Mouse (Mus musculus) forebrain, embryonic 13.5 days (tissue): Measurements from ENCODE around the gene Vsig10l. TPM values are rescaled to one million over a fixed set of nuclear protein-coding genes. Genes with fewer than 3 reads are reported as not detected.

Source experiments
- ATAC-seq: fragments of 200-750 bp; cut with Nextera tagmentation; 2 replicates; pipeline ENCODE4 v1.8.0; 2017
- H3K27ac ChIP-seq: fragments of 300-500 bp; sonication (generic); 2 replicates; pipeline ENCODE4 v1.5.1; 2015; ENCODE audit warnings: inconsistent platforms, mild to moderate bottlenecking, moderate library complexity
- H3K27me3 ChIP-seq: fragments of 300-500 bp; sonication (generic); 2 replicates; pipeline ENCODE4 v1.6.1; 2015; ENCODE audit warnings: mild to moderate bottlenecking, inconsistent platforms
- H3K36me3 ChIP-seq: fragments of 300-500 bp; sonication (generic); 2 replicates; pipeline ENCODE4 v1.6.1; 2015; ENCODE audit warnings: mild to moderate bottlenecking, inconsistent platforms; ENCODE audit not compliant: poor library complexity, severe bottlenecking
- H3K4me1 ChIP-seq: fragments of 300-500 bp; sonication (generic); 2 replicates; pipeline ENCODE4 v1.6.1; 2015; ENCODE audit warnings: inconsistent platforms
- H3K4me2 ChIP-seq: fragments of 300-500 bp; sonication (generic); 2 replicates; pipeline ENCODE4 v1.6.1; 2015; ENCODE audit warnings: inconsistent platforms, mild to moderate bottlenecking, moderate library complexity
- H3K4me3 ChIP-seq: fragments of 300-500 bp; sonication (generic); 2 replicates; pipeline ENCODE4 v1.5.1; 2015; ENCODE audit warnings: mild to moderate bottlenecking, inconsistent platforms
- H3K9ac ChIP-seq: fragments of 300-500 bp; sonication (generic); 2 replicates; pipeline ENCODE4 v1.6.1; 2015; ENCODE audit warnings: mild to moderate bottlenecking, inconsistent platforms
- H3K9me3 ChIP-seq: fragments of 300-500 bp; sonication (generic); replicated peaks from 2 replicates; pipeline ENCODE4 v1.6.1; 2016; ENCODE audit warnings: inconsistent platforms
- WGBS: fragments of 180-500 bp; shearing (Covaris S2); methylation state at CpG from one replicate; pipeline ENCODE4 v1.1.7; 2015; 5-methylcytosine and 5-hydroxymethylcytosine counted together
- polyA plus RNA-seq: library from polyadenylated mRNA; unstranded; fragments of >200 nt; fragmentation: Nextera tagmentation; extraction: Ambion mirVana; gene quantifications from 2 replicates; pipeline ENCODE4 v1.2.1, GENCODE M21; 2015

The Vsig10l gene
- polyA plus RNA-seq, 1 experiment from 2014 or later: 4.2 TPM

- Histone ChIP-seq H3K27ac (no peak overlapping the region), H3K4me1 (peaks cover 21% of the 10 kb centered on the region), H3K4me3 (no peak overlapping the region), H3K27me3 (0 out of 2 replicates have a peak, but pooled peaks cover 2% of the 10 kb centered on the region), H3K36me3 (no peaks in the 10 kb centered on the region), H3K9me3 (no peaks in the 10 kb centered on the region), H3K9ac (no peak overlapping the region), H3K4me2 (no peak overlapping the region)
- no peak for ATAC-seq
- WGBS: 80% methylated on average over 3 of the region's 3 CpGs
Measured at GRCm38 (mm10) chr7:43441071-43441470, 21.9 kb upstream of the Vsig10l start.

GRCm38 (mm10) chr7:43442684-43443083 lies 20.3 kb upstream of the Vsig10l start:
- no peak for ATAC-seq
- H3K36me3 ChIP-seq: no peaks in the 10 kb centered on the region
- 0 out of 2 replicates have a peak overlapping the region, but pooled peaks have one; percentile 75 for H3K27ac ChIP-seq

GRCm38 (mm10) chr7:43443126-43443916 lies 19.6 kb upstream of the Vsig10l start:
- H3K36me3 ChIP-seq: no peaks in the 10 kb centered on the region
- peak overlapping the region; percentile 68 for H3K9ac ChIP-seq
- H3K27ac ChIP-seq: peak overlapping the region; percentile 75
- H3K27me3 ChIP-seq: 0 out of 2 replicates have a peak, but pooled peaks cover 2% of the 10 kb centered on the region
- peak overlapping the region; percentile 57 for H3K4me3 ChIP-seq
- peak overlapping the region; percentile 84 for H3K4me2 ChIP-seq
- no peaks in the 10 kb centered on the region for H3K9me3 ChIP-seq
- peak; percentile 86 for ATAC-seq
- 1% methylated on average over 36 of the region's 36 CpGs for WGBS
- peaks cover 21% of the 10 kb centered on the region for H3K4me1 ChIP-seq

More at GRCm38 (mm10) chr7:43442684-43443083, 20.3 kb upstream of the Vsig10l start:
- Histone ChIP-seq H3K4me2 (peak overlapping the region; percentile 84), H3K4me3 (peak overlapping the region; percentile 57), H3K9ac (peak overlapping the region; percentile 68), H3K9me3 (no peaks in the 10 kb centered on the region), H3K4me1 (peaks cover 21% of the 10 kb centered on the region), H3K27me3 (0 out of 2 replicates have a peak, but pooled peaks cover 2% of the 10 kb centered on the region)
- WGBS: 8% methylated on average over 7 of the region's 9 CpGs

GRCm38 (mm10) chr7:43443917-43444293 lies 19.0 kb upstream of the Vsig10l start, which contains the start of the genes Etfb and Gm45233:
Gene Etfb (plus strand): TSS chr7:43444083.
Gene Gm45233 (plus strand): TSS chr7:43444128.
- no peaks in the 10 kb centered on the region for H3K9me3 ChIP-seq
- WGBS: under 1% methylated on average over 27 of the region's 27 CpGs
- no peaks in the 10 kb centered on the region for H3K36me3 ChIP-seq
- peak within 1 kb of the TSS; percentile 57 for H3K4me3 ChIP-seq
- peaks cover 21% of the 10 kb centered on the region for H3K4me1 ChIP-seq
- H3K4me2 ChIP-seq: peak within 1 kb of the TSS; percentile 84
- peak within 1 kb of the TSS; percentile 75 for H3K27ac ChIP-seq
- ATAC-seq: peak; percentile 98
- H3K9ac ChIP-seq: peak within 1 kb of the TSS; percentile 68
- 0 out of 2 replicates have a peak, but pooled peaks cover 2% of the 10 kb centered on the region for H3K27me3 ChIP-seq

- 86% methylated on average over 4 of the region's 4 CpGs for WGBS
- Histone ChIP-seq H3K27me3 (no peaks in the 10 kb centered on the region), H3K4me2 (no peak overlapping the region), H3K36me3 (peaks cover under 1% of the 10 kb centered on the region; the same call in 1 of the 2 replicates), H3K27ac (no peak overlapping the region), H3K9me3 (no peaks in the 10 kb centered on the region), H3K9ac (no peak overlapping the region), H3K4me1 (peaks cover 16% of the 10 kb centered on the region), H3K4me3 (no peak overlapping the region)
- ATAC-seq: no peak
Measured at GRCm38 (mm10) chr7:43447801-43448200, 15.2 kb upstream of the Vsig10l start.

GRCm38 (mm10) chr7:43448246-43448645 lies 14.7 kb upstream of the Vsig10l start:
- H3K4me3 ChIP-seq: no peak overlapping the region
- H3K27ac ChIP-seq: no peak overlapping the region
- H3K4me1 ChIP-seq: peaks cover 11% of the 10 kb centered on the region
- H3K4me2 ChIP-seq: no peak overlapping the region
- ATAC-seq: no peak
- 95% methylated on average over 2 of the region's 3 CpGs for WGBS
- H3K9ac ChIP-seq: no peak overlapping the region
- H3K9me3 ChIP-seq: no peaks in the 10 kb centered on the region
- peaks cover 5% of the 10 kb centered on the region for H3K36me3 ChIP-seq
- no peaks in the 10 kb centered on the region for H3K27me3 ChIP-seq

- H3K4me1 ChIP-seq: peaks cover 3% of the 10 kb centered on the region
- H3K9me3 ChIP-seq: no peaks in the 10 kb centered on the region
- H3K4me2 ChIP-seq: no peak overlapping the region
- 98% methylated on average over 2 of the region's 2 CpGs for WGBS
- no peak for ATAC-seq
- H3K4me3 ChIP-seq: no peak overlapping the region
- no peak overlapping the region for H3K9ac ChIP-seq
- H3K27ac ChIP-seq: no peak overlapping the region
- H3K27me3 ChIP-seq: no peaks in the 10 kb centered on the region
- H3K36me3 ChIP-seq: peaks cover 21% of the 10 kb centered on the region
Measured at GRCm38 (mm10) chr7:43449811-43450210, 13.1 kb upstream of the Vsig10l start.

- Histone ChIP-seq H3K4me1 (no peaks in the 10 kb centered on the region), H3K4me2 (no peak overlapping the region), H3K27me3 (no peaks in the 10 kb centered on the region), H3K9ac (no peak overlapping the region), H3K4me3 (no peak overlapping the region), H3K9me3 (no peaks in the 10 kb centered on the region), H3K27ac (no peak overlapping the region), H3K36me3 (peaks cover 39% of the 10 kb centered on the region)
- no peak for ATAC-seq
- WGBS: 95% methylated on average over 11 of the region's 11 CpGs
Measured at GRCm38 (mm10) chr7:43451726-43452125, 11.2 kb upstream of the Vsig10l start.

GRCm38 (mm10) chr7:43452609-43453008 lies 10.3 kb upstream of the Vsig10l start:
- ATAC-seq: no peak
- WGBS: 33% methylated on average over 4 of the region's 4 CpGs
- Histone ChIP-seq H3K27me3 (no peaks in the 10 kb centered on the region), H3K36me3 (peaks cover 47% of the 10 kb centered on the region), H3K9me3 (no peaks in the 10 kb centered on the region), H3K9ac (no peak overlapping the region), H3K4me3 (no peak overlapping the region), H3K4me1 (no peaks in the 10 kb centered on the region), H3K27ac (no peak overlapping the region), H3K4me2 (no peak overlapping the region)

- H3K36me3 ChIP-seq: peaks cover 52% of the 10 kb centered on the region
- ATAC-seq: no peak
- 90% methylated on average over 14 of the region's 14 CpGs for WGBS
Measured at GRCm38 (mm10) chr7:43453599-43454355, 9.2 kb upstream of the Vsig10l start.

GRCm38 (mm10) chr7:43454371-43454770 lies 8.6 kb upstream of the Vsig10l start:
- H3K4me1 ChIP-seq: no peaks in the 10 kb centered on the region
- H3K4me3 ChIP-seq: no peak overlapping the region
- no peak for ATAC-seq
- 94% methylated on average over 6 of the region's 6 CpGs for WGBS
- H3K27ac ChIP-seq: no peak overlapping the region
- H3K27me3 ChIP-seq: no peaks in the 10 kb centered on the region
- peaks cover 52% of the 10 kb centered on the region for H3K36me3 ChIP-seq
- no peaks in the 10 kb centered on the region for H3K9me3 ChIP-seq
- H3K4me2 ChIP-seq: no peak overlapping the region
- H3K9ac ChIP-seq: no peak overlapping the region

More at GRCm38 (mm10) chr7:43453599-43454355, 9.2 kb upstream of the Vsig10l start:
- no peaks in the 10 kb centered on the region for H3K27me3 ChIP-seq
- H3K4me3 ChIP-seq: no peak overlapping the region
- H3K4me2 ChIP-seq: no peak overlapping the region
- no peaks in the 10 kb centered on the region for H3K9me3 ChIP-seq
- no peak overlapping the region for H3K9ac ChIP-seq
- H3K4me1 ChIP-seq: no peaks in the 10 kb centered on the region
- no peak overlapping the region for H3K27ac ChIP-seq

GRCm38 (mm10) chr7:43463976-43464375 lies 1.0 kb downstream of the Vsig10l start:
- no peaks in the 10 kb centered on the region for H3K9me3 ChIP-seq
- peaks cover 29% of the 10 kb centered on the region for H3K27me3 ChIP-seq
- H3K9ac ChIP-seq: no peak overlapping the region
- peaks cover 18% of the 10 kb centered on the region for H3K4me1 ChIP-seq
- no peaks in the 10 kb centered on the region for H3K36me3 ChIP-seq
- no peak for ATAC-seq
- whole genome bisulfite sequencing: 82% methylated on average over 7 of the region's 7 CpGs
- H3K27ac ChIP-seq: no peak overlapping the region
- no peak overlapping the region for H3K4me2 ChIP-seq
- H3K4me3 ChIP-seq: no peak overlapping the region
